Comparison of ENCODE assay signal across 11 mouse cellular contexts in the genomic region with DNA sequence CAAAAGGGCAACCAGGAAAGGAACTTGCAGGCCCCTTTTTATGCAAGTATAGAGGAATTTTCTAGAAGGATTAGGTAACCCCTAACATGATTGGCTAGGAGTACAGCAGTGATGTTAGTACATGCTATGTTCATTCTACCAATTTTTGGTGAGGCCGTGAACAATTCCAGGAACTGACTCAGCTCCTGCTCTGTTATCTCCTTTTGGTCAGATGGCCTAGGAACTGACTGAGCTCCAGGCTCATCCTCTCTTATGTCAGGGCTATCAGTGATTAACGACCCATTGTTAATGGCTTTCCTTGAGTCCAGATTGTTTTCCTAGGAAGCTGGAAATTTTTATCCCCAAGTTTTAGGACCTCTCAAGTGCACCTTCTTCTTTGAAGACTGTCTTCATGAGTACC.
DNase-seq lines count a peak whose midpoint lies in the region; ATAC-seq and TF ChIP-seq lines count a peak whose summit lies in the region.
"Had no signal": no experiment of that assay in that cellular context is flagged by ENCODE, and none has a peak within 500 bp of the region (broad histone marks: within the 10 kb centered on the region; RNA-seq: fewer than 3 reads in every experiment).

No protein-coding gene starts in this region.

- no peaks in the 10 kb centered on the region for H3K9me3 ChIP-seq in intestine, embryonic 15.5 days
- H3K9me3 ChIP-seq in hindbrain, embryonic 13.5 days, result no peaks in the 10 kb centered on the region
- H3K9me3 ChIP-seq: embryonic facial prominence, embryonic 12.5 days had no signal

- peak overlapping the region; percentile 59; the same call in 1 of the 2 replicates for H3K27ac ChIP-seq in layer of hippocampus, adult 2 months
- H3K27ac ChIP-seq in intestine, embryonic 15.5 days, result no peak overlapping the region
- no peak overlapping the region for H3K27ac ChIP-seq in hindbrain, embryonic 13.5 days
- H3K27ac ChIP-seq: embryonic facial prominence, embryonic 12.5 days had no signal

- 49% methylated on average over 2 of the region's 2 CpGs for WGBS in intestine, embryonic 15.5 days
- 74% methylated on average over 2 of the region's 2 CpGs for WGBS in hindbrain, embryonic 13.5 days

- no peak for TF ChIP-seq CTCF in layer of hippocampus, adult 2 months (conservative IDR thresholded peaks at IDR 0.05)

- no peak overlapping the region for H3K9ac ChIP-seq in intestine, embryonic 15.5 days
- H3K9ac ChIP-seq in hindbrain, embryonic 13.5 days, result no peak overlapping the region
- H3K9ac ChIP-seq: embryonic facial prominence, embryonic 12.5 days had no signal

- H3K27me3 ChIP-seq in intestine, embryonic 15.5 days (replicated peaks), result no peaks in the 10 kb centered on the region
- H3K27me3 ChIP-seq in hindbrain, embryonic 13.5 days, result no peaks in the 10 kb centered on the region
- H3K27me3 ChIP-seq: embryonic facial prominence, embryonic 12.5 days had no signal

- peak; percentile 7 to 73 for DNase-seq in adrenal gland, adult (ENCODE audit: inconsistent age in 2 of 2, low spot score in 1 of 2)
- DNase-seq in adrenal gland, adult 18-20 months (ENCODE audit: low spot score in 2 of 2), result no peak
- no peak for DNase-seq in layer of hippocampus, adult 2 months (ENCODE audit: low spot score in 2 of 2)
- DNase-seq in layer of hippocampus, postnatal 36 days, result no peak
- DNase-seq in kidney, postnatal 10 days, result peak; percentile 9
- DNase-seq in lung, postnatal 25 days (ENCODE audit: low spot score), result peak; percentile 26
- DNase-seq: cerebellum, postnatal 25 days; midbrain, embryonic 14.5 days had no signal

- no peaks in the 10 kb centered on the region for H3K36me3 ChIP-seq in intestine, embryonic 15.5 days
- H3K36me3 ChIP-seq in hindbrain, embryonic 13.5 days, result no peaks in the 10 kb centered on the region
- H3K36me3 ChIP-seq: embryonic facial prominence, embryonic 12.5 days had no signal

- no peak overlapping the region for H3K4me2 ChIP-seq in intestine, embryonic 15.5 days (replicated peaks)
- H3K4me2 ChIP-seq in hindbrain, embryonic 13.5 days, result no peak overlapping the region
- H3K4me2 ChIP-seq: embryonic facial prominence, embryonic 12.5 days had no signal

- H3K4me1 ChIP-seq in intestine, embryonic 15.5 days (replicated peaks), result no peaks in the 10 kb centered on the region
- H3K4me1 ChIP-seq in hindbrain, embryonic 13.5 days (replicated peaks), result 0 out of 2 replicates have a peak, but pooled peaks cover 3% of the 10 kb centered on the region
- H3K4me1 ChIP-seq: embryonic facial prominence, embryonic 12.5 days had no signal

- H3K4me3 ChIP-seq in layer of hippocampus, adult 2 months, result no peak overlapping the region
- H3K4me3 ChIP-seq in intestine, embryonic 15.5 days (replicated peaks), result no peak overlapping the region
- H3K4me3 ChIP-seq in hindbrain, embryonic 13.5 days, result no peak overlapping the region
- H3K4me3 ChIP-seq: embryonic facial prominence, embryonic 12.5 days had no signal

- ATAC-seq in intestine, embryonic 15.5 days, result no peak
- no peak for ATAC-seq in hindbrain, embryonic 13.5 days (ENCODE audit: low FRiP score)

Comparison
In these comparisons a context has a peak if more than half of its experiments do, and no peak if none do; other contexts are left out.
1. DNase-seq: peak in adrenal gland, adult (2 of 2), kidney, postnatal 10 days (single experiment) and lung, postnatal 25 days (single experiment); none in adrenal gland, adult 18-20 months (0 of 2), layer of hippocampus, adult 2 months (0 of 2) and layer of hippocampus, postnatal 36 days (0 of 2).